Mouse (Mus musculus) forebrain, embryonic 10.5 days (tissue): Measurements from ENCODE around the gene Myh7. TPM values are rescaled to one million over a fixed set of nuclear protein-coding genes. Genes with fewer than 3 reads are reported as not detected.

Experiments used
- DNase-seq: peaks from one replicate; pipeline ENCODE4 v3.0.0-alpha.2; 2017; ENCODE audit warnings: low spot score; ENCODE audit errors: extremely low spot score
- H3K27ac ChIP-seq: fragments of 300-500 bp; sonication (generic); 2 replicates; pipeline ENCODE4 v1.5.1; 2016; ENCODE audit warnings: mild to moderate bottlenecking
- H3K27me3 ChIP-seq: fragments of 300-500 bp; sonication (generic); 2 replicates; pipeline ENCODE4 v1.6.1; 2016; ENCODE audit warnings: mild to moderate bottlenecking; ENCODE audit not compliant: poor library complexity, severe bottlenecking
- H3K36me3 ChIP-seq: fragments of 300-500 bp; sonication (generic); replicated peaks from 2 replicates; pipeline ENCODE4 v1.6.1; 2016; ENCODE audit warnings: mild to moderate bottlenecking, moderate library complexity
- H3K4me1 ChIP-seq: fragments of 300-500 bp; sonication (generic); 2 replicates; pipeline ENCODE4 v1.6.1; 2016
- H3K4me3 ChIP-seq: fragments of 300-500 bp; sonication (generic); 2 replicates; pipeline ENCODE4 v1.5.1; 2016; ENCODE audit warnings: mild to moderate bottlenecking, moderate library complexity
- H3K9me3 ChIP-seq: fragments of 300-500 bp; sonication (generic); 2 replicates; pipeline ENCODE4 v1.6.1; 2016; ENCODE audit warnings: mild to moderate bottlenecking, moderate library complexity
- whole genome bisulfite sequencing: fragments of 180-500 bp; shearing (Covaris S2); methylation state at CpG from one replicate; pipeline ENCODE4 v1.1.7; 2016; 5-methylcytosine and 5-hydroxymethylcytosine counted together
- microRNA counts: library from miRNA; unstranded; fragments of <30 nt; microRNA quantifications from one replicate; lab custom pipeline; 2017
- microRNA-seq: library from miRNA; unstranded; fragments of <30 nt; microRNA quantifications from one replicate; pipeline ENCODE4, GENCODE M21; 2017
- polyA plus RNA-seq: library from polyadenylated mRNA; unstranded; fragments of >200 nt; fragmentation: Nextera tagmentation; extraction: Ambion mirVana; gene quantifications from 2 replicates; pipeline ENCODE4 v1.2.1, GENCODE M21; 2016

Gene Myh7
- polyA plus RNA-seq, 1 experiment from 2014 or later, result 0.72 TPM

- peaks cover 24% of the 10 kb centered on the region for H3K27me3 ChIP-seq
- WGBS, result 26% methylated on average over 2 of the region's 2 CpGs
- peaks cover 64% of the 10 kb centered on the region for H3K4me1 ChIP-seq
- H3K36me3 ChIP-seq, result no peaks in the 10 kb centered on the region
- no peak overlapping the region for H3K4me3 ChIP-seq
- peak overlapping the region; percentile 8; the same call in 1 of the 2 replicates for H3K27ac ChIP-seq
- DNase-seq, result no peak
- H3K9me3 ChIP-seq, result no peaks in the 10 kb centered on the region
Observed at GRCm38 (mm10) chr14:54930431-54930830, 64.0 kb downstream of the Myh7 start.

- DNase-seq, result no peak
- no peaks in the 10 kb centered on the region for H3K9me3 ChIP-seq
- H3K27ac ChIP-seq, result no peak overlapping the region
- no peak overlapping the region for H3K4me3 ChIP-seq
- peaks cover 24% of the 10 kb centered on the region for H3K27me3 ChIP-seq
- 83% methylated on average over 5 of the region's 5 CpGs for WGBS
- peaks cover 70% of the 10 kb centered on the region for H3K4me1 ChIP-seq
- no peaks in the 10 kb centered on the region for H3K36me3 ChIP-seq
Observed at GRCm38 (mm10) chr14:54929801-54930200, 64.6 kb downstream of the Myh7 start.

GRCm38 (mm10) chr14:54927296-54927695 lies 67.1 kb downstream of the Myh7 start:
- Histone ChIP-seq H3K4me3 (peak overlapping the region; percentile 69), H3K27ac (peak overlapping the region; percentile 100), H3K36me3 (peaks cover 16% of the 10 kb centered on the region), H3K9me3 (peaks cover 4% of the 10 kb centered on the region; the same call in 1 of the 2 replicates), H3K27me3 (peaks cover 24% of the 10 kb centered on the region), H3K4me1 (peaks cover 78% of the 10 kb centered on the region)
- DNase-seq, result no peak
- 10% methylated on average over 7 of the region's 7 CpGs for WGBS

GRCm38 (mm10) chr14:54926401-54927158 lies 67.8 kb downstream of the Myh7 start:
- Histone ChIP-seq H3K27me3 (peaks cover 24% of the 10 kb centered on the region), H3K36me3 (peaks cover 23% of the 10 kb centered on the region), H3K9me3 (peaks cover 11% of the 10 kb centered on the region), H3K27ac (peak overlapping the region; percentile 100), H3K4me1 (peaks cover 72% of the 10 kb centered on the region), H3K4me3 (peak overlapping the region; percentile 69)
- 0% methylated on average over 48 of the region's 58 CpGs for WGBS
- DNase-seq, result peak; percentile 87

GRCm38 (mm10) chr14:54925349-54926342 lies 68.8 kb downstream of the Myh7 start, which contains the start of gene Efs:
Gene Efs (minus strand): TSS chr14:54926126.
- peaks cover 20% of the 10 kb centered on the region for H3K9me3 ChIP-seq
- under 1% methylated on average over 57 of the region's 57 CpGs for WGBS
- peaks cover 62% of the 10 kb centered on the region for H3K4me1 ChIP-seq

GRCm38 (mm10) chr14:54924641-54925348 lies 69.6 kb downstream of the Myh7 start:
- H3K27ac ChIP-seq, result peak overlapping the region; percentile 100
- H3K27me3 ChIP-seq, result peaks cover 24% of the 10 kb centered on the region
- peak overlapping the region; percentile 69 for H3K4me3 ChIP-seq
- peaks cover 41% of the 10 kb centered on the region for H3K36me3 ChIP-seq
- 5% methylated on average over 7 of the region's 7 CpGs for WGBS
- peak; percentile 70 for DNase-seq
- peaks cover 55% of the 10 kb centered on the region for H3K4me1 ChIP-seq
- H3K9me3 ChIP-seq, result peaks cover 24% of the 10 kb centered on the region

More at GRCm38 (mm10) chr14:54925349-54926342, 68.8 kb downstream of the Myh7 start, which contains the start of gene Efs:
- H3K27ac ChIP-seq, result peak within 1 kb of the TSS; percentile 100
- peak within 1 kb of the TSS; percentile 69 for H3K4me3 ChIP-seq
- H3K27me3 ChIP-seq, result peaks cover 24% of the 10 kb centered on the region
- H3K36me3 ChIP-seq, result peaks cover 32% of the 10 kb centered on the region
- peak; percentile 76 for DNase-seq

MicroRNA genes within 50 kb of the gene (microRNA counts, 519-probe panel; counts per million panel counts)
- microRNA mmu-miR-208a (lab: Ali Mortazavi, UCI) (341 counts per million, percentile 65 among the panel's probes with 10 or more counts), microRNA mmu-miR-208b (lab: Ali Mortazavi, UCI) (341 counts per million, percentile 65 among the panel's probes with 10 or more counts)

Small RNA genes within 50 kb of the gene (microRNA-seq; reads per million reads assigned to microRNA genes)
- gene Mir208a (3.9 reads per million, percentile 8 among the genes with 10 or more reads in this experiment), gene Mir208b (29.0 reads per million, percentile 35 among the genes with 10 or more reads in this experiment)

Other genes starting within 250 kb of the Myh7 start
- gene Slc7a8, start 212.7 kb downstream of the Myh7 start, polyA plus RNA-seq, result 1.0 and 2.3 TPM in 2 replicates
- not detected in 2 replicates for gene Rnf212b, start 180.5 kb downstream of the Myh7 start, polyA plus RNA-seq
- gene Homez, start 123.7 kb downstream of the Myh7 start, polyA plus RNA-seq, result 24.0 and 29.5 TPM in 2 replicates
- gene Ppp1r3e, start 117.1 kb downstream of the Myh7 start, polyA plus RNA-seq, result 0.96 and 1.0 TPM in 2 replicates
- gene Bcl2l2, start 111.2 kb downstream of the Myh7 start, polyA plus RNA-seq, result 2.2 and 2.5 TPM in 2 replicates
- not detected in 2 replicates for gene Gm20521, start 111.2 kb downstream of the Myh7 start, polyA plus RNA-seq
- 168 and 174 TPM in 2 replicates for gene Pabpn1, start 102.1 kb downstream of the Myh7 start, polyA plus RNA-seq
- 38.8 and 40.0 TPM in 2 replicates for gene Slc22a17, start 81.5 kb downstream of the Myh7 start, polyA plus RNA-seq
- 38.3 and 39.0 TPM in 2 replicates for gene Efs, start 68.5 kb downstream of the Myh7 start, polyA plus RNA-seq
- not detected in 2 replicates for gene Il25, start 61.9 kb downstream of the Myh7 start, polyA plus RNA-seq
- gene Cmtm5, start 58.4 kb downstream of the Myh7 start, polyA plus RNA-seq, result 0.26 and 0.81 TPM in 2 replicates
- 0.38 and 0.41 TPM in 2 replicates for gene Myh6, start 27.7 kb downstream of the Myh7 start, polyA plus RNA-seq
- not detected in 2 replicates for gene Gm17428, start 17.7 kb downstream of the Myh7 start, polyA plus RNA-seq
- 102 and 104 TPM in 2 replicates for gene Ngdn, start 20.8 kb upstream of the Myh7 start, polyA plus RNA-seq
- gene Zfhx2, start 97.7 kb upstream of the Myh7 start, polyA plus RNA-seq, result 8.1 and 9.2 TPM in 2 replicates
- gene Thtpa, start 100.2 kb upstream of the Myh7 start, polyA plus RNA-seq, result 30.5 and 31.4 TPM in 2 replicates
- gene Ap1g2, start 112.0 kb upstream of the Myh7 start, polyA plus RNA-seq, result 16.4 and 18.5 TPM in 2 replicates
- 0.31 and 0.56 TPM in 2 replicates for gene Jph4, start 122.3 kb upstream of the Myh7 start, polyA plus RNA-seq
- not detected in 2 replicates for gene Dhrs2, start 227.4 kb upstream of the Myh7 start, polyA plus RNA-seq